Mouse (Mus musculus) embryonic facial prominence, embryonic 13.5 days (tissue): Measurements from ENCODE around the gene Pgap2. TPM values are rescaled to one million over a fixed set of nuclear protein-coding genes. Genes with fewer than 3 reads are reported as not detected.

Source experiments
- ATAC-seq: fragments of 200-750 bp; cut with Nextera tagmentation; 2 replicates; pipeline ENCODE4 v1.8.0; 2017; ENCODE audit warnings: low read depth; ENCODE audit not compliant: insufficient number of reproducible peaks, insufficient read depth, low FRiP score, low TSS enrichment
- H3K27ac ChIP-seq: fragments of 300-500 bp; sonication (generic); 2 replicates; pipeline ENCODE4 v1.5.1; 2015; ENCODE audit warnings: moderate library complexity, mild to moderate bottlenecking, inconsistent platforms
- H3K27me3 ChIP-seq: fragments of 300-500 bp; sonication (generic); 2 replicates; pipeline ENCODE4 v1.6.1; 2015; ENCODE audit warnings: mild to moderate bottlenecking, inconsistent platforms
- H3K36me3 ChIP-seq: fragments of 300-500 bp; sonication (generic); 2 replicates; pipeline ENCODE4 v1.6.1; 2015; ENCODE audit warnings: mild to moderate bottlenecking, inconsistent platforms
- H3K4me1 ChIP-seq: fragments of 300-500 bp; sonication (generic); 2 replicates; pipeline ENCODE4 v1.6.1; 2015; ENCODE audit warnings: inconsistent platforms
- H3K4me2 ChIP-seq: fragments of 300-500 bp; sonication (generic); 2 replicates; pipeline ENCODE4 v1.6.1; 2015; ENCODE audit warnings: moderate library complexity, mild to moderate bottlenecking, inconsistent platforms
- H3K4me3 ChIP-seq: fragments of 300-500 bp; sonication (generic); 2 replicates; pipeline ENCODE4 v1.5.1; 2015; ENCODE audit warnings: mild to moderate bottlenecking, inconsistent platforms
- H3K9ac ChIP-seq: fragments of 300-500 bp; sonication (generic); 2 replicates; pipeline ENCODE4 v1.6.1; 2015; ENCODE audit warnings: mild to moderate bottlenecking, inconsistent platforms
- H3K9me3 ChIP-seq: fragments of 300-500 bp; sonication (generic); 2 replicates; pipeline ENCODE4 v1.6.1; 2016; ENCODE audit warnings: inconsistent platforms
- WGBS: fragments of 180-500 bp; shearing (Covaris S2); methylation state at CpG from one replicate; pipeline ENCODE4 v1.1.7; 2015; ENCODE audit warnings: mixed read lengths; 5-methylcytosine and 5-hydroxymethylcytosine counted together
- polyA plus RNA-seq: library from polyadenylated mRNA; unstranded; fragments of >200 nt; fragmentation: Nextera tagmentation; extraction: Ambion mirVana; gene quantifications from 2 replicates; pipeline ENCODE4 v1.2.1, GENCODE M21; 2015

The Pgap2 gene
- polyA plus RNA-seq, 1 experiment from 2014 or later = 93.5 TPM

GRCm38 (mm10) chr7:102222336-102222735 is 12.3 kb downstream of the Pgap2 start:
- H3K4me3 ChIP-seq = peak overlapping the region; percentile 71
- peaks cover 18% of the 10 kb centered on the region for H3K36me3 ChIP-seq
- no peaks in the 10 kb centered on the region for H3K27me3 ChIP-seq
- H3K9ac ChIP-seq = peak overlapping the region; percentile 84
- H3K9me3 ChIP-seq = no peaks in the 10 kb centered on the region
- whole genome bisulfite sequencing = under 1% methylated on average over 8 of the region's 13 CpGs
- peak overlapping the region; percentile 86 for H3K27ac ChIP-seq
- ATAC-seq = peak; percentile 49; the same call in 1 of the 2 replicates
- H3K4me1 ChIP-seq = peaks cover 6% of the 10 kb centered on the region; the same call in 1 of the 2 replicates
- H3K4me2 ChIP-seq = peak overlapping the region; percentile 72

GRCm38 (mm10) chr7:102222830-102223556 is 13.0 kb downstream of the Pgap2 start:
- 1% methylated on average over 31 of the region's 31 CpGs for WGBS
- Histone ChIP-seq H3K27me3 (no peaks in the 10 kb centered on the region), H3K9me3 (no peaks in the 10 kb centered on the region), H3K4me2 (peak overlapping the region; percentile 72), H3K4me1 (peaks cover 6% of the 10 kb centered on the region; the same call in 1 of the 2 replicates), H3K27ac (peak overlapping the region; percentile 86), H3K36me3 (peaks cover 24% of the 10 kb centered on the region), H3K4me3 (peak overlapping the region; percentile 71), H3K9ac (peak overlapping the region; percentile 84)
- ATAC-seq = peak; percentile 85

GRCm38 (mm10) chr7:102223883-102224738 is 14.1 kb downstream of the Pgap2 start:
- no peak overlapping the region for H3K4me3 ChIP-seq
- WGBS = 85% methylated on average over 5 of the region's 5 CpGs
- H3K4me1 ChIP-seq = peaks cover 6% of the 10 kb centered on the region; the same call in 1 of the 2 replicates
- no peak overlapping the region for H3K9ac ChIP-seq
- H3K27me3 ChIP-seq = no peaks in the 10 kb centered on the region
- H3K4me2 ChIP-seq = peak overlapping the region; percentile 72
- peaks cover 33% of the 10 kb centered on the region for H3K36me3 ChIP-seq
- H3K9me3 ChIP-seq = no peaks in the 10 kb centered on the region
- no peak overlapping the region for H3K27ac ChIP-seq
- ATAC-seq = no peak

- 95% methylated on average over 6 of the region's 6 CpGs for WGBS
- Histone ChIP-seq H3K4me2 (no peak overlapping the region), H3K36me3 (peaks cover 50% of the 10 kb centered on the region), H3K4me3 (no peak overlapping the region), H3K9me3 (no peaks in the 10 kb centered on the region), H3K9ac (no peak overlapping the region), H3K27me3 (no peaks in the 10 kb centered on the region), H3K4me1 (peaks cover 6% of the 10 kb centered on the region; the same call in 1 of the 2 replicates), H3K27ac (no peak overlapping the region)
- no peak for ATAC-seq
Observed at GRCm38 (mm10) chr7:102226051-102226450, 16.0 kb downstream of the Pgap2 start.

- Histone ChIP-seq H3K4me2 (no peak overlapping the region), H3K27me3 (no peaks in the 10 kb centered on the region), H3K27ac (no peak overlapping the region), H3K36me3 (peaks cover 65% of the 10 kb centered on the region), H3K4me3 (no peak overlapping the region), H3K9me3 (no peaks in the 10 kb centered on the region), H3K9ac (no peak overlapping the region), H3K4me1 (peaks cover 6% of the 10 kb centered on the region; the same call in 1 of the 2 replicates)
- 89% methylated on average over 4 of the region's 4 CpGs for WGBS
- no peak for ATAC-seq
Observed at GRCm38 (mm10) chr7:102228049-102228670, 18.2 kb downstream of the Pgap2 start.

GRCm38 (mm10) chr7:102229814-102230213 is 19.8 kb downstream of the Pgap2 start:
- Histone ChIP-seq H3K9ac (no peak overlapping the region), H3K9me3 (no peaks in the 10 kb centered on the region), H3K27ac (no peak overlapping the region), H3K4me3 (no peak overlapping the region), H3K4me1 (no peaks in the 10 kb centered on the region), H3K27me3 (no peaks in the 10 kb centered on the region), H3K36me3 (peaks cover 74% of the 10 kb centered on the region), H3K4me2 (no peak overlapping the region)
- 93% methylated on average over 6 of the region's 6 CpGs for WGBS
- no peak for ATAC-seq

- Histone ChIP-seq H3K4me3 (no peak overlapping the region), H3K36me3 (peaks cover 81% of the 10 kb centered on the region), H3K27me3 (no peaks in the 10 kb centered on the region), H3K4me1 (no peaks in the 10 kb centered on the region), H3K27ac (no peak overlapping the region), H3K9me3 (no peaks in the 10 kb centered on the region), H3K9ac (no peak overlapping the region), H3K4me2 (no peak overlapping the region)
- no peak for ATAC-seq
- 82% methylated on average over 4 of the region's 4 CpGs for WGBS
Observed at GRCm38 (mm10) chr7:102233059-102233458, 23.1 kb downstream of the Pgap2 start.

GRCm38 (mm10) chr7:102238686-102239286 is 28.8 kb downstream of the Pgap2 start:
- Histone ChIP-seq H3K9me3 (no peaks in the 10 kb centered on the region), H3K27ac (no peak overlapping the region), H3K27me3 (no peaks in the 10 kb centered on the region), H3K9ac (no peak overlapping the region), H3K4me3 (no peak overlapping the region), H3K4me1 (0 out of 2 replicates have a peak, but pooled peaks cover 2% of the 10 kb centered on the region), H3K36me3 (peaks cover 87% of the 10 kb centered on the region), H3K4me2 (no peak overlapping the region)
- ATAC-seq = no peak
- 81% methylated on average over 8 of the region's 8 CpGs for WGBS

- WGBS = 94% methylated on average over 16 of the region's 16 CpGs
- Histone ChIP-seq H3K4me2 (no peak overlapping the region), H3K4me3 (no peak overlapping the region), H3K9me3 (no peaks in the 10 kb centered on the region), H3K27ac (no peak overlapping the region), H3K27me3 (no peaks in the 10 kb centered on the region), H3K4me1 (0 out of 2 replicates have a peak, but pooled peaks cover 7% of the 10 kb centered on the region), H3K9ac (no peak overlapping the region), H3K36me3 (peaks cover 83% of the 10 kb centered on the region)
- no peak for ATAC-seq
Observed at GRCm38 (mm10) chr7:102239591-102239990, 29.6 kb downstream of the Pgap2 start.

GRCm38 (mm10) chr7:102242371-102242770 is 32.4 kb downstream of the Pgap2 start:
- Histone ChIP-seq H3K4me1 (peaks cover 29% of the 10 kb centered on the region), H3K4me2 (no peak overlapping the region), H3K4me3 (no peak overlapping the region), H3K27ac (no peak overlapping the region), H3K9me3 (no peaks in the 10 kb centered on the region), H3K36me3 (peaks cover 56% of the 10 kb centered on the region), H3K27me3 (no peaks in the 10 kb centered on the region), H3K9ac (no peak overlapping the region)
- ATAC-seq = no peak
- WGBS = 81% methylated on average over 5 of the region's 5 CpGs

GRCm38 (mm10) chr7:102242917-102243316 is 32.9 kb downstream of the Pgap2 start:
- no peak overlapping the region for H3K4me3 ChIP-seq
- H3K9me3 ChIP-seq = no peaks in the 10 kb centered on the region
- no peak overlapping the region for H3K9ac ChIP-seq
- H3K4me2 ChIP-seq = no peak overlapping the region
- ATAC-seq = no peak
- 88% methylated on average over 3 of the region's 3 CpGs for WGBS
- no peaks in the 10 kb centered on the region for H3K27me3 ChIP-seq
- H3K27ac ChIP-seq = no peak overlapping the region
- H3K4me1 ChIP-seq = peaks cover 35% of the 10 kb centered on the region
- H3K36me3 ChIP-seq = peaks cover 50% of the 10 kb centered on the region
